Comparison of ENCODE assay signal across 25 mouse cellular contexts in genomic region chr12:106535628-106536288, GRCm38 (mm10).
DNase-seq lines count a peak whose midpoint lies in the region; ATAC-seq lines count a peak whose summit lies in the region.
"Had no signal": no experiment of that assay in that cellular context is flagged by ENCODE, and none has a peak within 500 bp of the region (broad histone marks: within the 10 kb centered on the region; RNA-seq: fewer than 3 reads in every experiment).

No protein-coding gene starts in this region.

- no peak overlapping the region for H3K4me3 ChIP-seq in midbrain, embryonic 14.5 days (replicated peaks; ENCODE audit: low read depth, low read length)
- no peak overlapping the region for H3K4me3 ChIP-seq in midbrain, embryonic 10.5 days
- H3K4me3 ChIP-seq in forebrain, embryonic 10.5 days: peak overlapping the region; percentile 12; the same call in 1 of the 2 replicates
- no peak overlapping the region for H3K4me3 ChIP-seq in forebrain, embryonic 15.5 days
- no peak overlapping the region for H3K4me3 ChIP-seq in hindbrain, embryonic 14.5 days (replicated peaks; ENCODE audit: low read length)
- no peak overlapping the region for H3K4me3 ChIP-seq in kidney, embryonic 14.5 days (ENCODE audit: low read length)
- H3K4me3 ChIP-seq: hindbrain, embryonic 15.5 days; layer of hippocampus, adult 2 months; limb, embryonic 10.5 days; myocyte; stomach, embryonic 15.5 days had no signal

- H3K4me2 ChIP-seq in midbrain, embryonic 14.5 days (ENCODE audit: low read length): no peak overlapping the region
- H3K4me2 ChIP-seq in forebrain, embryonic 15.5 days (replicated peaks): peak overlapping the region; percentile 17; the same call in 1 of the 2 replicates
- H3K4me2 ChIP-seq in hindbrain, embryonic 14.5 days (replicated peaks): no peak overlapping the region
- no peak overlapping the region for H3K4me2 ChIP-seq in kidney, embryonic 14.5 days (replicated peaks; ENCODE audit: low read depth, low read length)
- H3K4me2 ChIP-seq: hindbrain, embryonic 15.5 days; stomach, embryonic 15.5 days had no signal

- no peaks in the 10 kb centered on the region for H3K36me3 ChIP-seq in midbrain, embryonic 14.5 days (ENCODE audit: control insufficient read depth, insufficient read depth, low read length)
- no peaks in the 10 kb centered on the region for H3K36me3 ChIP-seq in midbrain, embryonic 10.5 days
- H3K36me3 ChIP-seq in forebrain, embryonic 10.5 days (replicated peaks): no peaks in the 10 kb centered on the region
- H3K36me3 ChIP-seq in forebrain, embryonic 15.5 days: no peaks in the 10 kb centered on the region
- no peaks in the 10 kb centered on the region for H3K36me3 ChIP-seq in hindbrain, embryonic 14.5 days (replicated peaks; ENCODE audit: control insufficient read depth, insufficient read depth)
- no peaks in the 10 kb centered on the region for H3K36me3 ChIP-seq in kidney, embryonic 14.5 days (ENCODE audit: control insufficient read depth, insufficient read depth, low read length)
- H3K36me3 ChIP-seq: hindbrain, embryonic 15.5 days; limb, embryonic 10.5 days; stomach, embryonic 15.5 days had no signal

- no peak overlapping the region for H3K9ac ChIP-seq in midbrain, embryonic 14.5 days (replicated peaks; ENCODE audit: low read length)
- no peak overlapping the region for H3K9ac ChIP-seq in forebrain, embryonic 15.5 days (replicated peaks)
- no peak overlapping the region for H3K9ac ChIP-seq in hindbrain, embryonic 14.5 days
- H3K9ac ChIP-seq in kidney, embryonic 14.5 days (ENCODE audit: low read depth, low read length): no peak overlapping the region
- H3K9ac ChIP-seq: hindbrain, embryonic 15.5 days; stomach, embryonic 15.5 days had no signal

- 33% methylated on average over 8 of the region's 8 CpGs for WGBS in midbrain, embryonic 14.5 days
- WGBS in midbrain, embryonic 10.5 days: 43% methylated on average over 8 of the region's 8 CpGs
- 34% methylated on average over 8 of the region's 8 CpGs for WGBS in forebrain, embryonic 10.5 days
- WGBS in forebrain, embryonic 15.5 days: 13% methylated on average over 8 of the region's 8 CpGs
- 27% methylated on average over 8 of the region's 8 CpGs for WGBS in hindbrain, embryonic 14.5 days
- WGBS in kidney, embryonic 14.5 days: 25% methylated on average over 8 of the region's 8 CpGs

- H3K27ac ChIP-seq in midbrain, embryonic 14.5 days (replicated peaks; ENCODE audit: low read depth, low read length): no peak overlapping the region
- H3K27ac ChIP-seq in midbrain, embryonic 10.5 days (replicated peaks): no peak overlapping the region
- peak overlapping the region; percentile 15; the same call in 1 of the 2 replicates for H3K27ac ChIP-seq in forebrain, embryonic 10.5 days
- peak overlapping the region; percentile 85 for H3K27ac ChIP-seq in forebrain, embryonic 15.5 days (replicated peaks)
- H3K27ac ChIP-seq in hindbrain, embryonic 14.5 days: 0 out of 2 replicates have a peak overlapping the region, but pooled peaks have one; percentile 9
- H3K27ac ChIP-seq in kidney, embryonic 14.5 days (ENCODE audit: low read depth, low read length): no peak overlapping the region
- H3K27ac ChIP-seq: hindbrain, embryonic 15.5 days; layer of hippocampus, adult 2 months; limb, embryonic 10.5 days; stomach, embryonic 15.5 days had no signal

- 0 out of 2 replicates have a peak, but pooled peaks cover 3% of the 10 kb centered on the region for H3K4me1 ChIP-seq in midbrain, embryonic 14.5 days (ENCODE audit: control insufficient read depth, insufficient read depth, low read length)
- H3K4me1 ChIP-seq in midbrain, embryonic 10.5 days: peaks cover 14% of the 10 kb centered on the region
- peaks cover 24% of the 10 kb centered on the region for H3K4me1 ChIP-seq in forebrain, embryonic 10.5 days
- peaks cover 17% of the 10 kb centered on the region for H3K4me1 ChIP-seq in forebrain, embryonic 15.5 days
- H3K4me1 ChIP-seq in hindbrain, embryonic 14.5 days (replicated peaks; ENCODE audit: control insufficient read depth, insufficient read depth, low read length): peaks cover 6% of the 10 kb centered on the region; the same call in 1 of the 2 replicates
- no peaks in the 10 kb centered on the region for H3K4me1 ChIP-seq in kidney, embryonic 14.5 days (ENCODE audit: control insufficient read depth, insufficient read depth, low read length)
- H3K4me1 ChIP-seq: megakaryocyte, embryonic 14.5 days; stomach, embryonic 15.5 days had no signal

- H3K27me3 ChIP-seq in midbrain, embryonic 14.5 days (ENCODE audit: control insufficient read depth, insufficient read depth, low read length): no peaks in the 10 kb centered on the region
- no peaks in the 10 kb centered on the region for H3K27me3 ChIP-seq in midbrain, embryonic 10.5 days (ENCODE audit: low read depth, poor library complexity, severe bottlenecking)
- H3K27me3 ChIP-seq in forebrain, embryonic 10.5 days (ENCODE audit: poor library complexity, severe bottlenecking): peaks cover 24% of the 10 kb centered on the region; the same call in 1 of the 2 replicates
- no peaks in the 10 kb centered on the region for H3K27me3 ChIP-seq in forebrain, embryonic 15.5 days
- 0 out of 2 replicates have a peak, but pooled peaks cover 2% of the 10 kb centered on the region for H3K27me3 ChIP-seq in hindbrain, embryonic 14.5 days (ENCODE audit: control insufficient read depth, insufficient read depth, low read length)
- no peaks in the 10 kb centered on the region for H3K27me3 ChIP-seq in kidney, embryonic 14.5 days (ENCODE audit: control insufficient read depth, insufficient read depth, low read length)
- H3K27me3 ChIP-seq: megakaryocyte, embryonic 14.5 days; Patski; stomach, embryonic 15.5 days had no signal

- DNase-seq in midbrain, embryonic 14.5 days: peak; percentile 52
- DNase-seq in midbrain, embryonic 10.5 days (ENCODE audit: low spot score): no peak
- DNase-seq in forebrain, embryonic 10.5 days (ENCODE audit: extremely low spot score, low spot score): no peak
- DNase-seq in hindbrain, embryonic 14.5 days (ENCODE audit: low spot score): peak; percentile 43
- DNase-seq in B cell, adult 2 months: no peak
- DNase-seq: adrenal gland, postnatal 10 days; cerebellum, adult 9-11 months; gastrocnemius, postnatal 36 days; kidney, postnatal 10 days; lung, adult 18-20 months; lung, postnatal 14 days; spleen, adult 18-20 months; thymus, adult 18-20 months had no signal

- no peak for ATAC-seq in midbrain, embryonic 14.5 days (ENCODE audit: low FRiP score, low TSS enrichment)
- ATAC-seq in forebrain, embryonic 15.5 days (replicated peaks): peak; percentile 90
- ATAC-seq in hindbrain, embryonic 14.5 days (ENCODE audit: low FRiP score): no peak; the same call in 1 of the 2 replicates
- ATAC-seq in megakaryocyte progenitor cell, adult 5-6 weeks (replicated peaks; ENCODE audit: poor library complexity): no peak
- no peak for ATAC-seq in kidney, embryonic 14.5 days (ENCODE audit: low FRiP score, low TSS enrichment)
- ATAC-seq: activated CD4-positive, CD25-positive, alpha-beta regulatory T cell, adult 4 months; intestine, postnatal 0 days; Patski had no signal

- H3K9me3 ChIP-seq in midbrain, embryonic 14.5 days (ENCODE audit: control insufficient read depth, low read length): no peaks in the 10 kb centered on the region
- no peaks in the 10 kb centered on the region for H3K9me3 ChIP-seq in midbrain, embryonic 10.5 days (replicated peaks)
- no peaks in the 10 kb centered on the region for H3K9me3 ChIP-seq in forebrain, embryonic 10.5 days
- H3K9me3 ChIP-seq in forebrain, embryonic 15.5 days: no peaks in the 10 kb centered on the region
- H3K9me3 ChIP-seq in hindbrain, embryonic 14.5 days (ENCODE audit: control insufficient read depth, low read length): peaks cover 6% of the 10 kb centered on the region; the same call in 1 of the 2 replicates
- no peaks in the 10 kb centered on the region for H3K9me3 ChIP-seq in kidney, embryonic 14.5 days (ENCODE audit: control insufficient read depth, low read length)
- H3K9me3 ChIP-seq: hindbrain, embryonic 15.5 days; limb, embryonic 10.5 days; stomach, embryonic 15.5 days had no signal

Comparison
In these comparisons a context has a peak if more than half of its experiments do, and no peak if none do; other contexts are left out.
1. DNase-seq: peak in midbrain, embryonic 14.5 days (single experiment) and hindbrain, embryonic 14.5 days (single experiment); none in midbrain, embryonic 10.5 days (single experiment), forebrain, embryonic 10.5 days (single experiment) and B cell, adult 2 months (0 of 2).
2. H3K27ac ChIP-seq: peak in forebrain, embryonic 10.5 days (single experiment), forebrain, embryonic 15.5 days (single experiment) and hindbrain, embryonic 14.5 days (single experiment); none in midbrain, embryonic 14.5 days (single experiment), midbrain, embryonic 10.5 days (single experiment) and kidney, embryonic 14.5 days (single experiment).